ENCODE assay signal across 6 mouse cellular contexts in the genomic region with DNA sequence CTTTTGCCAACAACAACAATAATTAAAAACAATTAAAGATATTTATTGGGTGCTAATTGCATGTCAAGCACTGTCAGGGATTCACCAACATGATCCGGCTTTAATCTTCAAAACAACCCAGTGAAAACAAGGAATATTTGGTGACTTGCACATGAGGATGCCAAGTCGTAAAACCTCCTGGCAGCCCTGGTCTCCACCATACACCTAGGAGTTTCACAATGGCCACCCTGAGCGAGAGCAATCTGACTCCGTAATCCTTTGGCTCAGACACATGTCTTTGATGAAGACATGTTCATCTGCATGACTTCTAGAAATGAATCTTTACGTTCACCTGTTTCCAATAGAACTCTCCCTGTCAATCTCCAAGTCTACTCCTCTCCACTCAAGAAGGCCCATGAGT.
"Had no signal": no experiment of that assay in that cellular context is flagged by ENCODE, and none has a peak within 500 bp of the region (broad histone marks: within the 10 kb centered on the region; RNA-seq: fewer than 3 reads in every experiment).

No protein-coding gene starts in this region.

- DNase-seq: left cerebral cortex, postnatal 4 days; liver; liver, embryonic 13.5 days; liver, postnatal 0 days; lung, adult 2 months; midbrain, embryonic 14.5 days had no signal
